Mouse (Mus musculus): ENCODE results near the gene Itgb3.

The Itgb3 gene

GRCm38 (mm10) chr11:104661531-104662205, 53.9 kb downstream of the Itgb3 start:
- peak; percentile 85 for DNase-seq (ENCODE audit: low read depth)

DNA sequence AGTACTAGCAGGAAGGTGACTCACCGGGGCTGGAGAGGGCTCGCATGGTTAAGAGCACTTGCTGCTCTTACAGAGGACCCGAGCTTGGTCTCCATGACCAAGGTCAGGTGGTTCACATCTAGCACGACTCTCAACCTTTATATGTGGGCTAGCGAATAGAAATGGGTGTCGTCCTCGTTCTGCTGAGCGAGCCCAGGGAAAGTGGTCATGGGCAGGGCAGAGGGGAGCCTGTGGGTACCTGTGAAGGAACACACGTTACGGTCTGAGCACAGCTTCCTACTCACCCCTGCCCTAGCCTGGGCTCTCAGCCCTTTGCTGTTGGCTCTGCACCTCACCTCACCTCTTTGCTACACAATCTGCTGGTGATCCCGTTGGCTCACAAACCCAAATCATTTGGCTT, 54.8 kb downstream of the Itgb3 start:
- DNase-seq (ENCODE audit: low read depth): peak; percentile 55

DNA sequence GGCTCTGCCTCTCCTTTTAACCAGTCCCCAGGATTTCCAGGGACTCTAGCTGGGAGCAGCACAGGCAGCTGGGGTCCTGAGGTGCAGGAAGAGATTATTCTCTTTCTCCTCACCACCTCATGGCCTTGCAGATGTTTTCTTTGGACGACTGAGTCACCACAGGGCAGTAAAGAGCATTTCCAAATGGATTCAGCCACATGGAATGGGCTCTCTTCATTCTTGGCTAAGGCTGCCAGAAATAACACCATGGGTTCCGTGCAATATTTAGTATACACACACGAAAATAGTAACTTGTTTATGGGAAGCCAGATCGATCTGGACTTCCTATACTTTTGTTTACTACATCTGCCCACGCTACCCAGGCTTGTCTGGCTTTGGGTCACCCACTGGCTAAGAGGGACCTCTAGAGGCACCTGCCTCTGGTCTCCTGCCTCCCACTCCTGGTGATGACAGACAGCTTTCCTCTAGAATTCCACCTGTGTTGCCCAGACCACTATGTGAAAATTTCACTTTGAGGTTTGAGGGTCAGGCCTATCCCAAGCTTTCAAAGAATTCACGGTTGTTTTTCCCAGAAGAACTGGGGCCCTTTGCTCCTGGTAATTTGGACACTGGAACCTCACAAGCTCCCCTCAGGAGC, 55.6 kb downstream of the Itgb3 start:
- DNase-seq (ENCODE audit: low read depth): peak; percentile 33

DNA sequence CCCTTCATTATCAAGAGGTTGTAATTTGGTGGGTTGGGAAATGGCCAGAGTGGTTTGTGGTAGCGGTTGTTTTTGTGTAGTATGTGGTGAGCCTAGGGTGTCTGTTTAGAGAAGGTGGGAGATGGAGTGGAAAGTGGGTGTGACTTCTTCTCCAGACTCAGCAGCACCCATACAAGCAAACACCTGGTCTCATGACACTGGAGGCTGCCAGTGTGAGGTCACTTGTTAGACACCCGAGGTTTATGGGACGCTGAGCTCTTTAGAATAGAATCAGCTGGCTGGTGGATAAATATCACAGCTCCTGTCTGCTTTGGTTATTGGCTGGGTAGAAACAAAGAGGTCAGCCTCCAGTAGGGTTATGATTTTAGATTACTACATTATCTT, 56.1 kb downstream of the Itgb3 start:
- peak; percentile 75 for DNase-seq (ENCODE audit: low read depth)

- DNase-seq (ENCODE audit: low read depth): no peak
Observed at GRCm38 (mm10) chr11:104664441-104664840, 56.6 kb downstream of the Itgb3 start.

DNA sequence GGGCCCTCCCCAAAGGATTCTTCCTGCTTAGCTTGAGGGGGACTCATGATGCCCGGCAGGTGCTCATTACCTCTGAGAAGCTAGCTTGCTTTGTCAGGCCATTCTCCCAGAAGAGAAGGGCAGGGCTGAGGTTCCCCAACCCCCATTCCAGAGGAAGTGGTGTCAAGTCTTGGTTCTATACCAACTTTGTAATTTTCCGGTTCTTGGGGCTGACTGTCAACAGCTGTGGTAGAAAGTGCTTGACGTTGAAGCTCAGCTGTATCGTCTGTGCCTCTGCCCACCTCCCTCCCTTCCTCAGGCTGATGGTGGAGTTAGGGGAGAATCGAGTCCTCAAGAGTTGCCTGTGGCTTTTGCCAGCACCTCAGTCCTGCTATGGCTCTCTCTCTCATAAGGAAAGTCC, 59.6 kb downstream of the Itgb3 start:
- peak; percentile 90 for DNase-seq (ENCODE audit: low read depth)

DNA sequence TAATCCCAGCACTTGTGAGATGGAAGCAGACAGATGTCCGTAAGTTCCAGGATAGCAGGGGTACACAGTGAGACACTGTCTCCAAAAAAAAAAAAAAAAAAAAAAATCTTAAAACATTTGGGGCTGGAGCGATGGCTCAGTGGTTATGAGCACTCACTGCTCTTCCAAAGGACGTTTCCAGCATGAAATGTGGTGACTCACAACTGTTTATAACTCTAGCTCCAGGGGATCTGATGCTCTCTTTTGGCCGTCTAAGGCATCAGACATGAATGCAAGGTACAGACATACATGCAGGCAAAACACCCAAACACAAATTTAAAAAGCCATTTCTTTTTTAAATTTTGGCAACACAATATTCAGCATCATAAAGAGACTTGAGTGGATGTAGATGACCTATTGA, 65.6 kb downstream of the Itgb3 start:
- DNase-seq (ENCODE audit: low read depth): no peak

DNA sequence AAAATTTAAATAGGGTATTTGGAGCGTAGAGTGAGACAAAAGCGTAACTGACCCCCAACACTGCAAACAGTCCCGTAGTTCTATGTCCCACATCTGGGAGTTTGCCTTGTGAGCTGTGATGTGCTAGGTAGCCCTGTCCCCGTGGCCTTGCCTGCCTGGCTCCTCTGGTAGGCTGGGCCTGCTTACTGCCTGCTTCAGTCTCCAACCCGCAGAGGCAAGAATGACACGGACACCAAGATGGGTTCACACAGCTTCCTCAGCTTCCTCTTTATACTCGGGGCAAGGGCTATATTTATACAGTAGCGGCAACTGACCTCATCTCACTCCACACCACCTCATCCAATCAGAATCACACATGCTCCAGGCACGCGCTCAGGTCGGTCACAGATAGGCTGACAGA, 67.0 kb downstream of the Itgb3 start:
- DNase-seq (ENCODE audit: low read depth): no peak

DNA sequence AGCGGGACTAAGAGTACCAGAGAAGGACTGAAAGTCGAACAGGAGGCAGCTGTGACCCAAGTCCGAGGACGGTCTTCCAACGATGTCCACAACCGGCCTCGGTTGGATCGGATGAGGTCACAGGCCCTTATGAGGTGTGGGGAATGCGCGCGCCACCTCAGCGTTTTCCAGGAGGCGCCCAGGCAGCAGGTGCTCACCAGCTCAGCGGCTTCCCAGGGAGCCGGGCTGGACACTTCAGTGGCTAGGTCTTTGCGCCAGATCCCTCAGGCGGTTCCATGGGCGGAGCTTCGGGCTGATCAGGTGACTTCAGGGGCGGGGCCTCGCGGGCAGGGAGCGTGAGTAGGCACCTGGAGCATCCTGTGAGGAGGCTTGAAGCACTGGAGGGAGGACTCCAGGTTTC, 77.7 kb downstream of the Itgb3 start, which contains the start of gene Gm11639:
Gene Gm11639, plus strand, starts transcription at position 160 of the 400 bp plus-strand sequence.
- DNase-seq (ENCODE audit: low read depth): no peak

GRCm38 (mm10) chr11:104693235-104693634, 85.4 kb downstream of the Itgb3 start:
- DNase-seq (ENCODE audit: low read depth): no peak

DNA sequence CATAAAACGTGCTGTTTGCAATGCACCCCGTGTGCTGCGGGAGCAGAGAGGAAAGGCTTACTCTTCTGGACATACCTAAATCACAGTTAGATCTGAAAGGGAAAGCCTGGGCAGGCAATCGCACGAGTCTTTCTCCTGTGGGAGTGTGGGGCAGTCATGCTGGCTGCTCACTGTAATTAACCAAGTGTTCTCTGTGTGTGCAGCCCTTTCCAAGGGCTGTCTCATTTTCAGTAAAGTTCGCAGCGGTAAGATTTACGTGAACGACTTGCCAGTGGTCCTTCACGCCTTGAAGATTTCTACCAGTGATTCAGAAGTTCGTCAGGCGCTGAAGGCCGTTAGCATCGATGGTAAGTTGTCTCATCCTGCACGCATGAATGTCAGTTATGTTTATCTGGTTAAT, 96.3 kb downstream of the Itgb3 start:
- no peak for DNase-seq (ENCODE audit: low read depth)

GRCm38 (mm10) chr11:104707084-104707483, 99.3 kb downstream of the Itgb3 start:
- peak; percentile 38 for DNase-seq (ENCODE audit: low read depth)

All from naive thymus-derived CD4-positive, alpha-beta T cell, adult 2 months (primary cell).